Mouse (Mus musculus) lung, postnatal 0 days (tissue): ENCODE data around the gene Igfbpl1.

Experiments used
- CTCF ChIP-seq: IDR thresholded peaks from 2 replicates; pipeline ENCODE4 v1.5.1; 2016; ENCODE audit warnings: antibody characterized with exemption, mild to moderate bottlenecking
- EP300 ChIP-seq: IDR thresholded peaks from 2 replicates; pipeline ENCODE4 v1.6.1; 2016; ENCODE audit warnings: antibody characterized with exemption, mild to moderate bottlenecking, control low read depth

- TF ChIP-seq CTCF: no peak
- no peak for TF ChIP-seq EP300
These were observed 2.5 kb downstream of the Igfbpl1 start for GRCm38 (mm10) chr4:45824049-45824760.
